Mouse (Mus musculus): ENCODE measurements around the gene Nudt14. TPM values are rescaled to one million over a fixed set of nuclear protein-coding genes. Genes with fewer than 3 reads are reported as not detected.
A peak's percentile ranks its signal among the peaks of the same experiment; 100 is the strongest.

Gene Nudt14
- polyA plus RNA-seq, 1 experiment = 59.6 TPM

DNA sequence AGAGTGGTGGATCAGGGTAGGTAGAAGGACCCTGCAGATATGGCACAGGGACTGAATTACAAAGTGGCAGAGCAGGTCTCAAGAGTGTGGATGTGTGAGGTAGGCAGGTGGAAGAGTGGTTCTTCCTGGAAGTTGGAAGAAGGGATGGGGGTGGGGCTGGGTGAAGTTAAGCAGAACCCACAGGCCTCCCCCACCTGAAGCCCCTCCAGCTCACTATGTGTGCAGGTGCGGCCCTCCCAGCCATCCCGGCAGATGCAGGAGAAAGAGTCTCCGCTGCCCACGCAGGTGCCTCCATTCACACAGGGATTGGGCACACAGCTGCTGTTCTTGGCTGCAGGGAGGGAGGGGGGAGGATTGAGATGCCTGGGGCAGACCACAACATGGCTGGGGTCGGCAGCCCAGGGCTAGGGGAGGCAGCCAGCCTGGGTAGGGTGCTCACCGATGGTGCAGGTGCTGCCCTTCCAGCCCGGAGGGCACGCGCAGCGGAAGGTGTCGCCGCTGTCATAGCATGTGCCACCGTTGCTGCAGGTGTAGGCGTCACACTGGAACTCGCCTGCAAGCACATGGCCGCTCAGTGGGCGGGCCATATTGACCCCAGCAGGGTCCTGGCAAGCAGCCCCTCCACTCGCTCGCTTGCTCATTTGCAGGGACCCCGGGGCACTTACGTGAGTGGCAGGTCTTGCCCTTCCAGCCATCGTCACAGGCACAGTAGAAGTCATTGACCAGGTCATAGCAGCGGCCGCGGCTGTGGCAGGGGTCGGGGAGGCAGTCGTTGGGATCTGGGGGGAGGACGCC is 28.8 kb downstream of the Nudt14 start:
- TF ChIP-seq POLR2A (IDR thresholded peaks at IDR 0.05; ENCODE audit: control insufficient read depth, extremely low read depth, insufficient read depth, low read length, poor library complexity) (no peak), CTCF (IDR thresholded peaks at IDR 0.05; ENCODE audit: borderline replicate concordance, control insufficient read depth, extremely low read depth, insufficient read depth, low read length, poor library complexity) (no peak)
- H3K27ac ChIP-seq (ENCODE audit: control insufficient read depth, insufficient read depth, low read length) = no peak overlapping the region
- H3K27me3 ChIP-seq (ENCODE audit: control insufficient read depth, insufficient read depth, low read length) = no peaks in the 10 kb centered on the region
- WGBS = 71% methylated on average over 28 of the region's 28 CpGs
- H3K36me3 ChIP-seq (ENCODE audit: control insufficient read depth, insufficient read depth, low read length) = no peaks in the 10 kb centered on the region
- no peak overlapping the region for H3K4me3 ChIP-seq (ENCODE audit: control insufficient read depth, insufficient read depth, low read length)
- peaks cover 34% of the 10 kb centered on the region for H3K4me1 ChIP-seq (replicated peaks; ENCODE audit: control insufficient read depth, insufficient read depth, low read length)
- peak; percentile 18 for DNase-seq

DNA sequence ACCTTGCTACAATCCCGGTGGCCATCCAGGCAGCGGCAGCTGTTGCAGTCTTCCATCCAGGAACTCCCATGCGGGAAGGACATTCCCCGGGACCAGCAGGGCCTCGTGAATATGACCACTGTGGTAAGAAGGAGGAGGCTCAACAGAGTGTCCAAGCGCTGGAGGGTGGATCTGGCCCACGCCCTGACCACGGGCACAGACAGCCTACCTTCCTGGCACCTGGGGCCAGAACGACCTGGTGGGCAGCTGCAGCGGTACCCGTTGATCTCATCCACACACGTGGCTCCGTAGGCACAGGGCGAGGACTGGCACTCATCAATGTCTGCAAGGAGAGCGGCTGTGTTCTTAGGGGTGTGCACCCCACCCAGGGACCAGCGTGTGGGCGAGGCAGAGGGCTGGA is 30.2 kb downstream of the Nudt14 start:
- 96% methylated on average over 17 of the region's 17 CpGs for WGBS
- no peaks in the 10 kb centered on the region for H3K36me3 ChIP-seq (ENCODE audit: control insufficient read depth, insufficient read depth, low read length)
- TF ChIP-seq CTCF (IDR thresholded peaks at IDR 0.05; ENCODE audit: borderline replicate concordance, control insufficient read depth, extremely low read depth, insufficient read depth, low read length, poor library complexity) (no peak), POLR2A (IDR thresholded peaks at IDR 0.05; ENCODE audit: control insufficient read depth, extremely low read depth, insufficient read depth, low read length, poor library complexity) (no peak)

DNA sequence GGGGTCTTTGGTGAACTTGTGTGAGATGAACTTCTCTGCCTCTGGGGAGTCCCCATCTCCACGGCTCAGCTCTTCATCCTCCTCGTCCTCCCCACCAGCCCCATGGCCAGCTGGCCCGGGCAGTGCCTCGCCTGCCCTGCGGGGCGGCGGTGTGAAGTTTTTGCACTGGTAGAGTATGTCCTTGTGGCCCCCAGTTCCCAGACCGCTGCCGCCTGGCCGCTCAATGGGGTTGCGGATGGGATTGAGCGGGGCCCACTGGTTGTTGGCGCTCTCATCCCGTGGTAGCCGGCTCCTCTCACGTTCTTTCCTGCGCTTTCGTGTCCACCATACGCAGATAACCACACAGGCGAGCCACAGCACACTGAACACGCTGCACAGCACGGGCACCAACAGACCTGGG is 32.9 kb downstream of the Nudt14 start:
- H3K4me1 ChIP-seq (replicated peaks; ENCODE audit: control insufficient read depth, insufficient read depth, low read length) = peaks cover 14% of the 10 kb centered on the region
- H3K36me3 ChIP-seq (ENCODE audit: control insufficient read depth, insufficient read depth, low read length) = no peaks in the 10 kb centered on the region
- WGBS = 96% methylated on average over 22 of the region's 22 CpGs
- no peaks in the 10 kb centered on the region for H3K27me3 ChIP-seq (ENCODE audit: control insufficient read depth, insufficient read depth, low read length)
- H3K4me3 ChIP-seq (ENCODE audit: control insufficient read depth, insufficient read depth, low read length) = no peak overlapping the region
- no peak for TF ChIP-seq CTCF (IDR thresholded peaks at IDR 0.05; ENCODE audit: borderline replicate concordance, control insufficient read depth, extremely low read depth, insufficient read depth, low read length, poor library complexity)
- TF ChIP-seq POLR2A (IDR thresholded peaks at IDR 0.05; ENCODE audit: control insufficient read depth, extremely low read depth, insufficient read depth, low read length, poor library complexity) = no peak
- DNase-seq = no peak
- no peak overlapping the region for H3K27ac ChIP-seq (ENCODE audit: control insufficient read depth, insufficient read depth, low read length)

More for the DNA sequence above, 30.2 kb downstream of the Nudt14 start:
- Histone ChIP-seq H3K4me1 (replicated peaks; ENCODE audit: control insufficient read depth, insufficient read depth, low read length) (peaks cover 26% of the 10 kb centered on the region), H3K4me3 (ENCODE audit: control insufficient read depth, insufficient read depth, low read length) (no peak overlapping the region), H3K27ac (ENCODE audit: control insufficient read depth, insufficient read depth, low read length) (no peak overlapping the region), H3K27me3 (ENCODE audit: control insufficient read depth, insufficient read depth, low read length) (no peaks in the 10 kb centered on the region)
- DNase-seq = no peak

DNA sequence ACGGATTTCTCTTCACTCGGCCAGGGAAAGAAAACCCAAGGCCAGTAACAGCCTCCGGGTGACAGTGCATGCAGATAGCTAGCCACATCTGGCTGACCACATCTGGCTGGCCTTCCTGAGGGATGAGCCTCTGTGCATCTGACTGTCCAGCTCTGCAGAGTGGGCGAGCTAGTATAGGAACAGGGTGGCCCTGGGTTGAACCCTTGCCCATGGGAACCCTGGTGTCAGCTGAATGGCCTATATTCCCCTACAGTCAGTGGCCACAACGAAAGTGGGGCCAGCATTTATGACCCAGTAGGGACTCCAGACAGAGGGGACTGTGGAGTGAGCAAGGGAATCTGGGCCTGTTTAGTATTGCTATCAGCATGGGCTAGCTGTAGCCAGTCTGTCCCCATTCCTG is 36.9 kb downstream of the Nudt14 start:
- Histone ChIP-seq H3K4me3 (ENCODE audit: control insufficient read depth, insufficient read depth, low read length) (no peak overlapping the region), H3K27me3 (ENCODE audit: control insufficient read depth, insufficient read depth, low read length) (no peaks in the 10 kb centered on the region), H3K36me3 (ENCODE audit: control insufficient read depth, insufficient read depth, low read length) (no peaks in the 10 kb centered on the region), H3K4me1 (replicated peaks; ENCODE audit: control insufficient read depth, insufficient read depth, low read length) (no peaks in the 10 kb centered on the region), H3K27ac (ENCODE audit: control insufficient read depth, insufficient read depth, low read length) (no peak overlapping the region)
- no peak for DNase-seq
- 95% methylated on average over 5 of the region's 5 CpGs for WGBS
- TF ChIP-seq POLR2A (IDR thresholded peaks at IDR 0.05; ENCODE audit: control insufficient read depth, extremely low read depth, insufficient read depth, low read length, poor library complexity) = no peak
- no peak for TF ChIP-seq CTCF (IDR thresholded peaks at IDR 0.05; ENCODE audit: borderline replicate concordance, control insufficient read depth, extremely low read depth, insufficient read depth, low read length, poor library complexity)

DNA sequence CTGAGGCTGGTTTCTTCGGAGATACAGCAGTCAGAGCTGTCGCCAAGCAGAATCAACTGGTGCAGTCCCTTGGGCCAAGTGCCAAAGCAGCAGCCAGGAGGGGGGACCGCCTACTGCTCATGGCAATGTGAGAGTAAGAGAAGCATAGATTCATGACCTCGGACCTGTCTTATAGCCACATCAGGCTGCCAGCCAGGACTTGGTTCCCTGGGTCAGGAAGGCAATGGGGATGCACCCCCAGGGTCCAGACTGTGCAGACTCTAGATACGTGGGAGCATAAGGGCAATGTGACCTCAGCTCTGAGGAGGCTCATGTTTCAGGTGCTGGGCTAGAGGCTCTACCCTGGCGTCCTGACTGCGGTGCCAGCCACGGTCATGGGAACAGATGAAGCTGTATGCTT is 38.0 kb downstream of the Nudt14 start:
- no peaks in the 10 kb centered on the region for H3K27me3 ChIP-seq (ENCODE audit: control insufficient read depth, insufficient read depth, low read length)
- no peak for DNase-seq
- H3K4me1 ChIP-seq (replicated peaks; ENCODE audit: control insufficient read depth, insufficient read depth, low read length) = no peaks in the 10 kb centered on the region
- no peaks in the 10 kb centered on the region for H3K36me3 ChIP-seq (ENCODE audit: control insufficient read depth, insufficient read depth, low read length)
- H3K4me3 ChIP-seq (ENCODE audit: control insufficient read depth, insufficient read depth, low read length) = no peak overlapping the region
- H3K27ac ChIP-seq (ENCODE audit: control insufficient read depth, insufficient read depth, low read length) = no peak overlapping the region
- 93% methylated on average over 8 of the region's 8 CpGs for WGBS
- TF ChIP-seq CTCF (IDR thresholded peaks at IDR 0.05; ENCODE audit: borderline replicate concordance, control insufficient read depth, extremely low read depth, insufficient read depth, low read length, poor library complexity) = no peak
- no peak for TF ChIP-seq POLR2A (IDR thresholded peaks at IDR 0.05; ENCODE audit: control insufficient read depth, extremely low read depth, insufficient read depth, low read length, poor library complexity)

DNA sequence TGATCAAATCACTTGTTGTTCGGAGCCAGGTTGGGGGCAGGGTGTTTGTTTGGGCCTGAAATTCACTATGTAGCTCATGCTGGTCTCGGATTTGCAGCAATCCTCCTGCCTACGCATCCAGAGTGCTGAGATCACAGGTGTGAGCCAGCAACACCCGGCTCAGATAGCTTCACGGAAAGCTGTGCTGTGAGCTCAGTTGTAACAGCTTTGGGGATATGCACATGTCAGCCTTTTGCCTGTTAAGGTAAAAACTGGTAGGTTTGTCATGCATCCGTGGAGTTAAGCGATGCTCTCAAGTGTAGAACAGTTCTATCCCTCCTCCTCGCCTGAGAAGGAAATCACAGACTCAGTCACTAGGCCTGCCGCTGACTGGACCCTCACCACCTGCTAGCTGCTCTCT is 41.3 kb downstream of the Nudt14 start:
- Histone ChIP-seq H3K4me1 (replicated peaks; ENCODE audit: control insufficient read depth, insufficient read depth, low read length) (no peaks in the 10 kb centered on the region), H3K4me3 (ENCODE audit: control insufficient read depth, insufficient read depth, low read length) (no peak overlapping the region), H3K27me3 (ENCODE audit: control insufficient read depth, insufficient read depth, low read length) (no peaks in the 10 kb centered on the region), H3K36me3 (ENCODE audit: control insufficient read depth, insufficient read depth, low read length) (no peaks in the 10 kb centered on the region), H3K27ac (ENCODE audit: control insufficient read depth, insufficient read depth, low read length) (no peak overlapping the region)
- DNase-seq = no peak
- WGBS = 91% methylated on average over 9 of the region's 9 CpGs
- TF ChIP-seq POLR2A (IDR thresholded peaks at IDR 0.05; ENCODE audit: control insufficient read depth, extremely low read depth, insufficient read depth, low read length, poor library complexity) (no peak), CTCF (IDR thresholded peaks at IDR 0.05; ENCODE audit: borderline replicate concordance, control insufficient read depth, extremely low read depth, insufficient read depth, low read length, poor library complexity) (no peak)
